Mouse (Mus musculus) hindbrain, embryonic 16.5 days (tissue): Measurements from ENCODE around the gene Sp8. TPM values are rescaled to one million over a fixed set of nuclear protein-coding genes. Genes with fewer than 3 reads are reported as not detected.

ENCODE experiments used
- ATAC-seq: fragments of 200-750 bp; cut with Nextera tagmentation; 2 replicates; pipeline ENCODE4 v1.8.0; 2017; ENCODE audit warnings: moderate TSS enrichment, moderate library complexity
- H3K27ac ChIP-seq: fragments of 300-500 bp; sonication (generic); 2 replicates; pipeline ENCODE4 v1.5.1; 2014; ENCODE audit warnings: low read depth, mild to moderate bottlenecking, control low read depth, low read length, moderate library complexity
- H3K27me3 ChIP-seq: fragments of 300-500 bp; sonication (generic); replicated peaks from 2 replicates; pipeline ENCODE4 v1.6.1; 2014; ENCODE audit warnings: low read length; ENCODE audit not compliant: control insufficient read depth, insufficient read depth
- H3K36me3 ChIP-seq: fragments of 300-500 bp; sonication (generic); 2 replicates; pipeline ENCODE4 v1.6.1; 2014; ENCODE audit warnings: mild to moderate bottlenecking, low read length, moderate library complexity, mixed read lengths; ENCODE audit not compliant: control insufficient read depth, insufficient read depth
- H3K4me1 ChIP-seq: fragments of 300-500 bp; sonication (generic); 2 replicates; pipeline ENCODE4 v1.6.1; 2014; ENCODE audit warnings: low read depth, low read length; ENCODE audit not compliant: control insufficient read depth, insufficient read depth
- H3K4me2 ChIP-seq: fragments of 300-500 bp; sonication (generic); 2 replicates; pipeline ENCODE4 v1.6.1; 2014; ENCODE audit warnings: mild to moderate bottlenecking, low read length, control low read depth, moderate library complexity
- H3K4me3 ChIP-seq: fragments of 300-500 bp; sonication (generic); 2 replicates; pipeline ENCODE4 v1.5.1; 2014; ENCODE audit warnings: mild to moderate bottlenecking, low read length, control low read depth, moderate library complexity
- H3K9ac ChIP-seq: fragments of 300-500 bp; sonication (generic); 2 replicates; pipeline ENCODE4 v1.6.1; 2014; ENCODE audit warnings: low read depth, mild to moderate bottlenecking, control low read depth, low read length, moderate library complexity
- H3K9me3 ChIP-seq: fragments of 300-500 bp; sonication (generic); 2 replicates; pipeline ENCODE4 v1.6.1; 2014; ENCODE audit warnings: mild to moderate bottlenecking, low read length, moderate library complexity; ENCODE audit not compliant: control insufficient read depth
- WGBS: fragments of 180-500 bp; shearing (Covaris S2); extraction: QIAGEN DNeasy Blood & Tissue Kit; methylation state at CpG from one replicate; pipeline ENCODE4 v1.1.7; 2014; 5-methylcytosine and 5-hydroxymethylcytosine counted together
- polyA plus RNA-seq: library from polyadenylated mRNA; unstranded; fragments of >200 nt; fragmentation: Nextera tagmentation; extraction: Ambion mirVana; gene quantifications from 2 replicates; pipeline ENCODE4 v1.2.1, GENCODE M21; 2015

Sp8 gene
- polyA plus RNA-seq, 1 experiment from 2014 or later = 1.6 TPM

DNA sequence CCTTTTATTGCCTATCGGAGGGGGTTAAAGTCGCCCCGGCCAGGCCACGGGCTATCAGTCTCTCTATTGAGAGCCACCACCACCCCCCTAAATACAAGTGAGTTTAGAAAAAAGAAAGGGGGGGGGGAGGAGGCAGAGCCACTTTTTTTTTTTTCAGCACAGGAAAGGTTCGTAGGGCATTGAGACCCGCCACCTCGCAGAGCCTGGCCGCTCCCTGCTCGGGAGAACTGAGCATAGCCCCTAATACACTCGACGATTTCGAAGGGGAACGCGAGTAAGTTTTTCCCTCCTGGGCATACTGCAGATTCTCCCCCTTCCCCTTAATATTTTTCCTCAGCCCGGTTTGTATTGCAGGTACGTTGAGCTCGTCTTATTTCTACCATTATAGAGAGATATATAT lies 1.3 kb downstream of the Sp8 start:
- peak overlapping the region; percentile 63 for H3K4me2 ChIP-seq
- peak overlapping the region; percentile 43 for H3K4me3 ChIP-seq
- peaks cover 10% of the 10 kb centered on the region for H3K4me1 ChIP-seq
- no peak overlapping the region for H3K27ac ChIP-seq
- no peak overlapping the region for H3K9ac ChIP-seq
- no peaks in the 10 kb centered on the region for H3K36me3 ChIP-seq
- ATAC-seq = no peak
- no peaks in the 10 kb centered on the region for H3K9me3 ChIP-seq
- H3K27me3 ChIP-seq = peaks cover 32% of the 10 kb centered on the region
- WGBS = under 1% methylated on average over 17 of the region's 17 CpGs

DNA sequence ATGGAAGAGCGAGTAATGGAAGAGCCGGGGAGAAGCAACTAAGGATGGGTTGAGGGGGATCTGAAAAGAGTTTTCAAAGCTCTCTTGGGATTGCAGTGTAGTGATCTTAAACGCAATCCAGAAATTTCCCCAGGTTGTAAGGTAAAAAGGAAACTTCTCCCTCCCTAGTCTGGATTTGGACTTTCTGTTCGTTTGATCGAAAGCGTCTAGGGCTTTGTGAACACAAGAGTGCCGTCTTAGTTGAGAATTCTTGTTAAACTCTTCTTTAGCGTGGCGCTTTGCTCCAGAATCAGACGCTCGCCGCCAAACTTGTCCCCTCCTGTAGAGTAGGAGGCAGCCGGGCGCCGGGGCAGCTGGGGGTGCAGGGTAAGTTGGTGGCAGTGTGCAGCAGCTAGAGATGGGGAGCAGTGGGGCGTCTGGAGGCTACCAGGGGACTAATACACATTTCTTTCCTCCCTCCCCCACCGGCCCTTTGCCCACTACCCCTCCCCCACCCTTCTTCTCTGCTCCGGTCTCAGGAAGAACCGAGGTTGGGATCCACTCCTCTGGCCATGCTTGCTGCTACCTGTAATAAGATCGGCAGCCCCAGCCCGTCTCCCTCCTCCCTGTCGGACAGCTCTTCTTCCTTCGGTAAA lies 1.8 kb downstream of the Sp8 start:
- H3K9ac ChIP-seq = peak overlapping the region; percentile 33; the same call in 1 of the 2 replicates
- peak overlapping the region; percentile 43 for H3K4me3 ChIP-seq
- no peaks in the 10 kb centered on the region for H3K9me3 ChIP-seq
- WGBS = 1% methylated on average over 23 of the region's 23 CpGs
- peak overlapping the region; percentile 40 for H3K4me2 ChIP-seq
- ATAC-seq = peak; percentile 18; the same call in 1 of the 2 replicates
- H3K36me3 ChIP-seq = no peaks in the 10 kb centered on the region
- no peak overlapping the region for H3K27ac ChIP-seq
- peaks cover 33% of the 10 kb centered on the region for H3K27me3 ChIP-seq
- H3K4me1 ChIP-seq = peaks cover 10% of the 10 kb centered on the region

DNA sequence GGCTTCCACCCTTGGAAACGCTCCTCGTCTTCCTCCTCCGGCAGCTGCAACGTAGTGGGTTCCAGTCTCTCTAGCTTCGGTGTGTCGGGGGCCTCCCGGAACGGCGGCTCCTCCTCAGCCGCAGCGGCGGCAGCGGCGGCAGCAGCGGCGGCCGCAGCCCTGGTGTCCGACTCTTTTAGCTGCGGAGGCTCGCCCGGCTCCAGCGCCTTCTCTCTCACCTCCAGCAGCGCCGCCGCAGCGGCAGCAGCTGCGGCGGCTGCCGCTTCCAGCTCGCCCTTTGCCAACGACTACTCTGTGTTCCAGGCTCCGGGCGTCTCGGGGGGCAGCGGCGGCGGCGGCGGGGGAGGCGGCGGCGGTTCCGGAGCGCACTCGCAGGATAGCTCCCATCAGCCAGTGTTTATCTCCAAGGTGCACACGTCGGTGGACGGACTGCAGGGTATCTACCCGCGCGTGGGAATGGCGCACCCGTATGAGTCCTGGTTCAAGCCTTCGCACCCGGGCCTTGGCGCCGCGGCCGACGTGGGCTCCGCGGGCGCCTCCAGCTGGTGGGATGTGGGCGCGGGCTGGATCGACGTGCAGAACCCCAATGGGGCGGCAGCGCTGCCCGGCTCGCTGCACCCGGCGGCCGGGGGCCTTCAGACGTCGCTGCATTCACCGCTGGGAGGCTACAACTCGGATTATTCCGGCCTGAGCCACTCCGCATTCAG lies 2.5 kb downstream of the Sp8 start:
- H3K4me3 ChIP-seq = peak overlapping the region; percentile 43
- H3K9me3 ChIP-seq = no peaks in the 10 kb centered on the region
- H3K9ac ChIP-seq = peak overlapping the region; percentile 33; the same call in 1 of the 2 replicates
- no peak overlapping the region; the same call in none of the 2 replicates for H3K27ac ChIP-seq
- WGBS = under 1% methylated on average over 56 of the region's 80 CpGs
- peak; percentile 29 for ATAC-seq
- no peaks in the 10 kb centered on the region for H3K36me3 ChIP-seq
- peaks cover 39% of the 10 kb centered on the region for H3K27me3 ChIP-seq
- peaks cover 10% of the 10 kb centered on the region for H3K4me1 ChIP-seq
- H3K4me2 ChIP-seq = peak overlapping the region; percentile 40

DNA sequence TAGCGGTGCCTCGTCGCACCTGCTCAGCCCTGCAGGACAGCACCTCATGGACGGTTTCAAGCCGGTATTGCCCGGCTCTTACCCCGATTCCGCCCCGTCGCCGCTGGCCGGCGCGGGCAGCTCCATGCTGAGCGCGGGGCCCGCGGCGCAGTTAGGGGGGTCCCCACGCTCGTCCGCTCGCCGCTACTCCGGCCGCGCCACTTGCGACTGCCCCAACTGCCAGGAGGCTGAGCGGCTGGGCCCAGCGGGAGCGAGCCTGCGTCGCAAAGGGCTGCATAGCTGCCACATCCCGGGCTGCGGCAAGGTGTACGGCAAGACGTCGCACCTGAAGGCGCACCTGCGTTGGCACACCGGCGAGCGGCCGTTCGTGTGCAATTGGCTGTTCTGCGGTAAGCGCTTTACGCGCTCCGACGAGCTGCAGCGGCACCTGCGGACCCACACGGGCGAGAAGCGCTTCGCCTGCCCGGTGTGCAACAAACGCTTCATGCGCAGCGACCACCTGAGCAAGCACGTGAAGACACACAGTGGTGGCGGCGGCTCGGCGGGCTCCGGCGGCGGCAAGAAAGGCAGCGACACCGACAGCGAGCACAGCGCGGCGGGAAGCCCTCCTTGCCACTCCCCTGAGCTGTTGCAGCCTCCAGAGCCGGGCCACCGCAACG lies 3.2 kb downstream of the Sp8 start:
- peaks cover 12% of the 10 kb centered on the region for H3K4me1 ChIP-seq
- H3K27ac ChIP-seq = no peak overlapping the region; the same call in 1 of the 2 replicates
- no peak overlapping the region for H3K9ac ChIP-seq
- peaks cover 35% of the 10 kb centered on the region for H3K27me3 ChIP-seq
- no peaks in the 10 kb centered on the region for H3K36me3 ChIP-seq
- H3K9me3 ChIP-seq = no peaks in the 10 kb centered on the region
- ATAC-seq = peak; percentile 41
- peak overlapping the region; percentile 43 for H3K4me3 ChIP-seq
- under 1% methylated on average over 73 of the region's 78 CpGs for WGBS
- H3K4me2 ChIP-seq = peak overlapping the region; percentile 38

DNA sequence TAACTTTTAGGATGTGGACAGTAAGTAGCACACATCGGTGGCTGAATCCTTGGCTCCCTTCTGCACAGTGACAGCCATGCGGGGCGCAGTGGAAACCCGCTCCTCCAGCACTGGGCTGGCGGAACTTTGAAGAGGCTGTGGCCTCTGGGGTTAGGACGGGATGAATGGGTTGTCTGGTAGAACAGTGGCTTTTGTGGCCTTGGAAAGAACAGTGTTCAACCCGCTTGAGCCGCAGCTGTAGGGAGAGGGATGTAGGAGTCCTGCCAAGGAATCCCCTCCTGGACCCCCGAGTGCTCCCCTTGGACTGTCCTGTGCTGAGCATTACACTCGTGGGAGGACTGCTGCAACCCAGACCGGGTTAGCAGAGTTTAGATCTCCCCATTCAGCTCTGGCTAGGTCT lies 3.9 kb downstream of the Sp8 start:
- Histone ChIP-seq H3K27me3 (peaks cover 29% of the 10 kb centered on the region), H3K9ac (no peak overlapping the region), H3K27ac (no peak overlapping the region), H3K4me3 (peak overlapping the region; percentile 43), H3K36me3 (no peaks in the 10 kb centered on the region), H3K4me2 (no peak overlapping the region), H3K9me3 (no peaks in the 10 kb centered on the region), H3K4me1 (peaks cover 16% of the 10 kb centered on the region)
- under 1% methylated on average over 11 of the region's 11 CpGs for WGBS
- ATAC-seq = peak; percentile 19; the same call in 1 of the 2 replicates

DNA sequence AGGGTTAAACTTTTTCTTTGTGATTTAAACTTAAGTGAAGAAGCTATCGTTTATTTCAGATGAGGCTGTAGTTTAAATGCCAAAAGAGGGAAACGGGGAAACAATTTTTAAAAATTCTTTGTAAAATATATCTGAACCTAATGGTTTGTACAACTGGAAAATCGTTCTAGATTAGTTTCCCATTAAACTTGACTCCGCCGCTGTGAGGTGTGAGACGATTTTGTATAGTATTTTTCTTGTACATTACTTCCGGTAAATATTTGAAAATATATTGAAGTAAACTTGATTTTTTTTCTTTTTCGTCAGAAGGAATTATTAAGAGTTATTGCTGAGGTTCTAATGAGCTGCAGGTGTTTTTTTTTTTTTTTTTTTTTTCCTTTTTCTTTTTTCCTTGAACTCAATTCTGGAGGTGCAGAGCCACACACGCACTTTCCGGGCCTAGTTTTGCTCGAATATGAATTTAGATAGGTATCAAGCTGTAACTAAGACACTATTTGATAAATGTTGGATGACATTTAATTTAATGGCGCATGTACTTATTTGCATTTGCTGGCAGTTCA lies 4.8 kb downstream of the Sp8 start:
- Histone ChIP-seq H3K4me1 (peaks cover 16% of the 10 kb centered on the region), H3K27ac (no peak overlapping the region), H3K4me2 (no peak overlapping the region), H3K4me3 (no peak overlapping the region), H3K9me3 (no peaks in the 10 kb centered on the region), H3K9ac (no peak overlapping the region), H3K36me3 (no peaks in the 10 kb centered on the region), H3K27me3 (peaks cover 28% of the 10 kb centered on the region)
- 20% methylated on average over 12 of the region's 12 CpGs for WGBS
- no peak for ATAC-seq

DNA sequence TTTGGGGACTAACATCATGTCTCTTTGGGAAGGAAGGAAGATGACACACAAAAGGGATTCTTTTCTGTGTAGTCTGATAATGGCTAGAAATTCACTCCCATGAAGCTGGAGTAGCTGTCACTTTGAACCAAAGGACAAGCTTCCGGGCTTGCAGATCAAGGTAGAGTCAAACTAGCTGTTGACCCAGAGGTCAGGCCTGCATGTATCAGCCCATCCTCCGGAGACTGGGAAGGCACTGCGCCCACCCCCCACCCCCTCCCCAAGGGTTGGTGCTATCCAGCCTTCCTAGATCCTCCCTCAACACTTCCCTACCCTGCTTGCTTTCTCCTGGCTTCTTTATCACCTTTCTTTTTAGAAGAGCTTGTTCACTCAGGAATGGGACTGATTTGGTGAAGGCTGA lies 7.2 kb downstream of the Sp8 start:
- WGBS = 7% methylated on average over 3 of the region's 3 CpGs
- Histone ChIP-seq H3K4me1 (peaks cover 12% of the 10 kb centered on the region; the same call in 1 of the 2 replicates), H3K9me3 (no peaks in the 10 kb centered on the region), H3K27ac (no peak overlapping the region), H3K4me2 (no peak overlapping the region), H3K36me3 (no peaks in the 10 kb centered on the region), H3K9ac (no peak overlapping the region), H3K27me3 (peaks cover 27% of the 10 kb centered on the region), H3K4me3 (no peak overlapping the region)
- no peak for ATAC-seq

DNA sequence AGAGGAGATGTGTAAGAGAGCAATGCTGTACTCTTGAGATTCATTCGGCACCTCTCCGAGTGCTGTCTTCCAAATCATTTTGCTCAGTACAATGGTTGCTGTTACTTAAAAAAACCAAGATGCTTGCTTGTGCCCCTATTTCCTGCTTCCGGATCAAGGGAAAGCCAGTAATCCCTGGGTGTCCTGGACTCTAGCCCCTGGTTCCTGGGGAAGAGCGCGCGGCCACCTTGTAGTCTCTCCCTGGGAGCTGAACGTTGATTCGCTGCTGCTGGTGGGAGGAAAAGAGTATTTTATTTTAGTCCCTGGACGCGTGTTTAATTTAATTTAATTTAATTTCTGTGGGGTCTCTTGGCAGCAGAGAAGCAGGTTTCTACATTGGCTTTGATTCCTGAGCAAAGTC lies 8.3 kb downstream of the Sp8 start:
- Histone ChIP-seq H3K4me2 (peak overlapping the region; percentile 77), H3K36me3 (no peaks in the 10 kb centered on the region), H3K9ac (peak overlapping the region; percentile 61; the same call in 1 of the 2 replicates), H3K27me3 (peaks cover 24% of the 10 kb centered on the region), H3K4me1 (peaks cover 7% of the 10 kb centered on the region; the same call in 1 of the 2 replicates), H3K4me3 (peak overlapping the region; percentile 48), H3K27ac (no peak overlapping the region), H3K9me3 (no peaks in the 10 kb centered on the region)
- ATAC-seq = no peak
- 4% methylated on average over 10 of the region's 10 CpGs for WGBS
